Comparison of ENCODE assay signal across 28 mouse cellular contexts in genomic region chr12:34619101-34619500, GRCm38 (mm10).
DNase-seq lines count a peak whose midpoint lies in the region; ATAC-seq and TF ChIP-seq lines count a peak whose summit lies in the region.
"Had no signal": no experiment of that assay in that cellular context is flagged by ENCODE, and none has a peak within 500 bp of the region (broad histone marks: within the 10 kb centered on the region; RNA-seq: fewer than 3 reads in every experiment).

No protein-coding gene starts in this region.

- no peak overlapping the region for H3K4me3 ChIP-seq in heart, adult 2 months
- H3K4me3 ChIP-seq in midbrain, postnatal 0 days (ENCODE audit: low read depth, low read length): no peak overlapping the region
- H3K4me3 ChIP-seq in midbrain, embryonic 11.5 days (ENCODE audit: low read depth, low read length): no peak overlapping the region
- H3K4me3 ChIP-seq: embryonic facial prominence, embryonic 10.5 days; embryonic facial prominence, embryonic 15.5 days; gastrocnemius, adult 2 months; heart, embryonic 12.5 days; limb, embryonic 13.5 days; lung, embryonic 15.5 days; midbrain, embryonic 10.5 days; myocyte; neural tube, embryonic 13.5 days had no signal

- TF ChIP-seq EP300 in heart, adult 2 months (IDR thresholded peaks at IDR 0.05; ENCODE audit: insufficient read depth, low read depth, low read length): no peak

- no peak overlapping the region for H3K9ac ChIP-seq in heart, adult 2 months (ENCODE audit: low read depth, low read length)
- H3K9ac ChIP-seq in midbrain, postnatal 0 days (replicated peaks; ENCODE audit: low read length, poor library complexity, severe bottlenecking): no peak overlapping the region
- no peak overlapping the region for H3K9ac ChIP-seq in midbrain, embryonic 11.5 days (ENCODE audit: low read length)
- H3K9ac ChIP-seq: embryonic facial prominence, embryonic 15.5 days; heart, embryonic 12.5 days; limb, embryonic 13.5 days; lung, embryonic 15.5 days; neural tube, embryonic 13.5 days had no signal

- no peak overlapping the region for H3K4me2 ChIP-seq in midbrain, postnatal 0 days (ENCODE audit: low read depth, low read length, poor library complexity, severe bottlenecking)
- H3K4me2 ChIP-seq in midbrain, embryonic 11.5 days: no peak overlapping the region
- H3K4me2 ChIP-seq: embryonic facial prominence, embryonic 15.5 days; heart, embryonic 12.5 days; limb, embryonic 13.5 days; liver, embryonic 11.5 days; lung, embryonic 15.5 days; neural tube, embryonic 13.5 days had no signal

- TF ChIP-seq CTCF in heart, adult 2 months (IDR thresholded peaks at IDR 0.05): no peak
- TF ChIP-seq CTCF in midbrain, postnatal 0 days (IDR thresholded peaks at IDR 0.05): no peak

- 60% methylated on average over 5 of the region's 5 CpGs for WGBS in heart, adult 2 months
- 72% methylated on average over 5 of the region's 5 CpGs for WGBS in midbrain, postnatal 0 days
- WGBS in midbrain, embryonic 11.5 days: 87% methylated on average over 5 of the region's 5 CpGs

- intact Hi-C loops in heart, postnatal 10 days (cut with DNase I): no loop called here
- intact Hi-C loops in heart, adult 2 months (cut with DNase I): no loop called here

- peak; percentile 7 to 24 for DNase-seq in cerebellum, postnatal 25 days
- DNase-seq in cerebellum, adult 9-11 months: no peak
- peak; percentile 4 to 12 for DNase-seq in heart, postnatal 10 days
- DNase-seq in heart, adult 2 months: no peak
- peak; percentile 71 for DNase-seq in midbrain, postnatal 0 days (ENCODE audit: low spot score)
- DNase-seq in midbrain, embryonic 11.5 days (ENCODE audit: low spot score, missing footprints): no peak
- DNase-seq in kidney, postnatal 36 days: no peak
- DNase-seq: adrenal gland, adult 2 months; B cell, adult 2 months; cerebellum, adult 9-10 months; gastrocnemius, adult 2 months; gastrocnemius, postnatal 36 days; heart, adult 18-20 months; kidney, adult 11 months; kidney, postnatal 14 days; thymus, postnatal 4 days had no signal

- no peaks in the 10 kb centered on the region for H3K9me3 ChIP-seq in midbrain, postnatal 0 days (ENCODE audit: low read length)
- no peaks in the 10 kb centered on the region for H3K9me3 ChIP-seq in midbrain, embryonic 11.5 days (ENCODE audit: control insufficient read depth, low read length)
- H3K9me3 ChIP-seq: embryonic facial prominence, embryonic 10.5 days; embryonic facial prominence, embryonic 15.5 days; heart, embryonic 12.5 days; limb, embryonic 13.5 days; lung, embryonic 15.5 days; midbrain, embryonic 10.5 days; neural tube, embryonic 13.5 days had no signal

- TF ChIP-seq POLR2A in heart, adult 2 months (IDR thresholded peaks at IDR 0.05; ENCODE audit: insufficient read depth, low read depth, low read length): no peak

- no peak overlapping the region for H3K27ac ChIP-seq in heart, adult 2 months
- H3K27ac ChIP-seq in midbrain, postnatal 0 days (ENCODE audit: low read depth, low read length): no peak overlapping the region
- no peak overlapping the region for H3K27ac ChIP-seq in midbrain, embryonic 11.5 days (ENCODE audit: low read depth, low read length)
- H3K27ac ChIP-seq: embryonic facial prominence, embryonic 10.5 days; embryonic facial prominence, embryonic 15.5 days; gastrocnemius, adult 2 months; limb, embryonic 13.5 days; lung, embryonic 15.5 days; midbrain, embryonic 10.5 days; neural tube, embryonic 13.5 days had no signal

- H3K79me2 ChIP-seq in heart, adult 2 months (replicated peaks; ENCODE audit: control insufficient read depth, insufficient read depth, low read length): no peaks in the 10 kb centered on the region; the same call in 1 of the 2 replicates

- no peaks in the 10 kb centered on the region for H3K4me1 ChIP-seq in heart, adult 2 months (ENCODE audit: control insufficient read depth, insufficient read depth, low read length)
- H3K4me1 ChIP-seq in midbrain, postnatal 0 days (ENCODE audit: insufficient read depth, low read length): no peaks in the 10 kb centered on the region
- no peaks in the 10 kb centered on the region for H3K4me1 ChIP-seq in midbrain, embryonic 11.5 days (ENCODE audit: control insufficient read depth, insufficient read depth, low read length)
- H3K4me1 ChIP-seq: embryonic facial prominence, embryonic 10.5 days; embryonic facial prominence, embryonic 15.5 days; lung, embryonic 15.5 days; midbrain, embryonic 10.5 days had no signal

- peak; percentile 49; the same call in 1 of the 2 replicates for ATAC-seq in midbrain, postnatal 0 days (ENCODE audit: low FRiP score)
- ATAC-seq in midbrain, embryonic 11.5 days (ENCODE audit: low FRiP score): no peak
- ATAC-seq: activated CD4-positive, CD25-positive, alpha-beta regulatory T cell, adult 4 months; inflammation-experienced regulatory T-cells, adult 6 months; midbrain, embryonic 16.5 days had no signal

- no peaks in the 10 kb centered on the region for H3K27me3 ChIP-seq in heart, adult 2 months (ENCODE audit: control insufficient read depth, insufficient read depth, low read length)
- no peaks in the 10 kb centered on the region for H3K27me3 ChIP-seq in midbrain, postnatal 0 days (ENCODE audit: insufficient read depth, low read length)
- no peaks in the 10 kb centered on the region for H3K27me3 ChIP-seq in midbrain, embryonic 11.5 days (ENCODE audit: control insufficient read depth, insufficient read depth, low read length)
- H3K27me3 ChIP-seq: embryonic facial prominence, embryonic 15.5 days; heart, embryonic 12.5 days; limb, embryonic 13.5 days; lung, embryonic 15.5 days; neural tube, embryonic 13.5 days had no signal

- H3K36me3 ChIP-seq in heart, adult 2 months (ENCODE audit: control insufficient read depth, insufficient read depth, low read length): no peaks in the 10 kb centered on the region
- H3K36me3 ChIP-seq in midbrain, postnatal 0 days (ENCODE audit: insufficient read depth, low read length): no peaks in the 10 kb centered on the region
- no peaks in the 10 kb centered on the region for H3K36me3 ChIP-seq in midbrain, embryonic 11.5 days (ENCODE audit: control insufficient read depth, insufficient read depth, low read length)
- H3K36me3 ChIP-seq: embryonic facial prominence, embryonic 10.5 days; embryonic facial prominence, embryonic 15.5 days; heart, embryonic 12.5 days; limb, embryonic 13.5 days; lung, embryonic 15.5 days; midbrain, embryonic 10.5 days; neural tube, embryonic 13.5 days had no signal

Comparison
In these comparisons a context has a peak if more than half of its experiments do, and no peak if none do; other contexts are left out.
1. DNase-seq: peak in cerebellum, postnatal 25 days (2 of 2), heart, postnatal 10 days (2 of 2) and midbrain, postnatal 0 days (single experiment); none in cerebellum, adult 9-11 months (single experiment), heart, adult 2 months (0 of 2), midbrain, embryonic 11.5 days (single experiment) and kidney, postnatal 36 days (0 of 2).